In the genomic region with DNA sequence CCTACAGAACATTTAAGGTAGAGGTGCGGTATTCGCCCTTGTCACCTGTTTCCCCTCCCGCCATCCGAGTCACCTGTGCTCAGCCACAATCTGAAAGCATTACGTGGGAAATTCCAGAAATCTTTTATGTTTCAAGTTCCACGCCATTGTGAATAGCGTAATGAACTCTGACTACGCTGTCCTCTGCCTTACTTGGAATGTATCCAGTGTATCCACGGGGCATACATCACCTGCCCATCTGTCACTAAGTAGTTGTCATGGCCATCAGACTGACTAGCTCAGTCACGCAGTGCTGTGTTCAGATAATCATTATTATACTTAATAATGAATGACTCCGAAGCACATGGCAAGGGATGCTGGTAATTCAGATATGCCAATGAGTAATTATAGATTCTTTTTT, we compare ENCODE assay signal across 10 mouse cellular contexts. TPM values are rescaled to one million over a fixed set of nuclear protein-coding genes. Genes with fewer than 3 reads are reported as not detected.
"Had no signal": no experiment of that assay in that cellular context is flagged by ENCODE, and none has a peak within 500 bp of the region (broad histone marks: within the 10 kb centered on the region; RNA-seq: fewer than 3 reads in every experiment).

No protein-coding gene starts in this region.

- H3K36me3 ChIP-seq: limb, embryonic 13.5 days; midbrain, embryonic 15.5 days had no signal

- DNase-seq: kidney, postnatal 14 days; left cerebral cortex, postnatal 4 days; lung, adult 18-20 months; thymus, postnatal 4 days had no signal

- H3K27ac ChIP-seq: limb, embryonic 13.5 days; liver, embryonic 14.5 days; midbrain, embryonic 15.5 days; stomach, postnatal 0 days had no signal

- H3K4me1 ChIP-seq: limb, embryonic 13.5 days; midbrain, embryonic 15.5 days had no signal

- ATAC-seq: midbrain, embryonic 15.5 days had no signal

- H3K4me2 ChIP-seq: limb, embryonic 13.5 days; midbrain, embryonic 15.5 days had no signal

- H3K27me3 ChIP-seq: limb, embryonic 13.5 days; midbrain, embryonic 15.5 days had no signal

- H3K9me3 ChIP-seq: limb, embryonic 13.5 days; midbrain, embryonic 15.5 days had no signal

- H3K9ac ChIP-seq: limb, embryonic 13.5 days; liver, embryonic 14.5 days; midbrain, embryonic 15.5 days had no signal

- H3K4me3 ChIP-seq: limb, embryonic 13.5 days; midbrain, embryonic 15.5 days had no signal

RNA-seq across cellular contexts. Expression of gene Aox3, which starts 57.3 kb away (rescaled TPM):
- polyA plus RNA-seq: large intestine, adult 2 months had no signal

RNA-seq across cellular contexts. Expression of gene Sgo2a, which starts 59.8 kb away (rescaled TPM):
- polyA plus RNA-seq: liver, adult 2 months had no signal
